Mouse (Mus musculus) heart, postnatal 14 days (tissue): Measurements from ENCODE around the gene Atf2. TPM values are rescaled to one million over a fixed set of nuclear protein-coding genes. Genes with fewer than 3 reads are reported as not detected.
"Not testable (repeated sequence)": the region's sequence is repeated elsewhere in the genome, so short reads cannot be mapped to it uniquely, and the experiment has no call there.

Experiments used
- DNase-seq, 2 experiments: peaks; one replicate each; pipeline ENCODE4 v3.0.0; 2021 to 2022
- intact Hi-C: fragments of 180-260 bp; cut with DNase I; formaldehyde crosslinking; loops from one replicate; pipeline ENCODE4 v1.15.1; 2025
- total RNA-seq, 2 experiments: library from RNA; stranded (reverse); gene quantifications; 2 replicates each; pipeline ENCODE4 v1.2.3; 2021

The Atf2 gene
- total RNA-seq, 2 experiments from 2014 or later: 35.3 to 39.6 TPM

- no peak for DNase-seq
- intact Hi-C loops: loop anchor here (2.0 kb wide), 1 partner anchor 13 kb away; no protein-coding TSS in a partner anchor
Measured at GRCm38 (mm10) chr2:73893473-73894270, 1.2 kb upstream of the Atf2 start.

GRCm38 (mm10) chr2:73891701-73892463, 557 bp downstream of the Atf2 start:
- intact Hi-C loops: loop anchor here (2.0 kb wide), 1 partner anchor 15 kb away; no protein-coding TSS in a partner anchor
- no peak for DNase-seq

- no peak for DNase-seq
- intact Hi-C loops: loop anchor here (10.0 kb wide), 1 partner anchor 301 kb away; the partner anchor contains the start of gene Chrna1
Measured at GRCm38 (mm10) chr2:73885997-73886396, 6.4 kb downstream of the Atf2 start.

- DNase-seq: no peak
- intact Hi-C loops: no loop called here
Measured at GRCm38 (mm10) chr2:73877891-73878290, 14.5 kb downstream of the Atf2 start.

- intact Hi-C loops: no loop called here
- peak; percentile 54 to 69 for DNase-seq
Measured at GRCm38 (mm10) chr2:73867764-73868487, 24.5 kb downstream of the Atf2 start.

GRCm38 (mm10) chr2:73860046-73860624, 32.3 kb downstream of the Atf2 start:
- intact Hi-C loops: no loop called here
- no peak for DNase-seq

- intact Hi-C loops: no loop called here
- DNase-seq: no peak
Measured at GRCm38 (mm10) chr2:73857352-73857751, 35.1 kb downstream of the Atf2 start.

- intact Hi-C loops: no loop called here
- no peak for DNase-seq
Measured at GRCm38 (mm10) chr2:73856246-73856645, 36.2 kb downstream of the Atf2 start.

GRCm38 (mm10) chr2:73834406-73835015, 57.9 kb downstream of the Atf2 start:
- intact Hi-C loops: no loop called here
- DNase-seq: no peak

- no peak for DNase-seq
- intact Hi-C loops: no loop called here
Measured at GRCm38 (mm10) chr2:73833284-73833683, 59.2 kb downstream of the Atf2 start.

- no peak for DNase-seq
- intact Hi-C loops: no loop called here
Measured at GRCm38 (mm10) chr2:73818742-73819141, 73.7 kb downstream of the Atf2 start.

GRCm38 (mm10) chr2:73807609-73808008, 84.8 kb downstream of the Atf2 start:
- intact Hi-C loops: no loop called here
- DNase-seq: no peak

GRCm38 (mm10) chr2:73800127-73800526, 92.3 kb downstream of the Atf2 start:
- intact Hi-C loops, DNase-seq: not testable (repeated sequence)

- intact Hi-C loops: no loop called here
- DNase-seq: no peak
Measured at GRCm38 (mm10) chr2:73798786-73799185, 93.7 kb downstream of the Atf2 start.

GRCm38 (mm10) chr2:73798136-73798535, 94.3 kb downstream of the Atf2 start:
- intact Hi-C loops: no loop called here

GRCm38 (mm10) chr2:73791846-73792630, 100.4 kb downstream of the Atf2 start:
- DNase-seq: peak; percentile 16 to 21
- intact Hi-C loops: no loop called here

More at GRCm38 (mm10) chr2:73798136-73798535, 94.3 kb downstream of the Atf2 start:
- DNase-seq: no peak

GRCm38 (mm10) chr2:73790332-73790731, 102.1 kb downstream of the Atf2 start:
- DNase-seq: peak; percentile 23 to 62
- intact Hi-C loops: no loop called here

- intact Hi-C loops: no loop called here
- no peak for DNase-seq
Measured at GRCm38 (mm10) chr2:73788395-73788794, 104.0 kb downstream of the Atf2 start.

GRCm38 (mm10) chr2:73782371-73782905, 110.0 kb downstream of the Atf2 start:
- DNase-seq: peak; percentile 11 to 32
- intact Hi-C loops: no loop called here
